Comparison of ENCODE assay signal across 7 mouse cellular contexts in genomic region chr7:98321083-98321482, GRCm38 (mm10). TPM values are rescaled to one million over a fixed set of nuclear protein-coding genes. Genes with fewer than 3 reads are reported as not detected.
A peak's percentile ranks its signal among the peaks of the same experiment; 100 is the strongest.
DNase-seq lines count a peak whose midpoint lies in the region; ATAC-seq and TF ChIP-seq lines count a peak whose summit lies in the region.

TSS of gene Acer3 (minus strand) at chr7:98321208.

- H3K27ac ChIP-seq in ES-Bruce4 (ENCODE audit: insufficient read depth, low read length), result no peak within 1 kb of the TSS
- no peak within 1 kb of the TSS for H3K27ac ChIP-seq in forebrain, embryonic 15.5 days (replicated peaks)
- no peak within 1 kb of the TSS for H3K27ac ChIP-seq in midbrain, embryonic 14.5 days (replicated peaks; ENCODE audit: low read depth, low read length)

- H3K9me3 ChIP-seq in ES-Bruce4 (replicated peaks; ENCODE audit: control insufficient read depth, insufficient read depth, low read length, poor library complexity, severe bottlenecking), result no peaks in the 10 kb centered on the region; the same call in 1 of the 2 replicates
- no peaks in the 10 kb centered on the region for H3K9me3 ChIP-seq in forebrain, embryonic 15.5 days
- no peaks in the 10 kb centered on the region for H3K9me3 ChIP-seq in midbrain, embryonic 14.5 days (ENCODE audit: control insufficient read depth, low read length)

- H3K36me3 ChIP-seq in ES-Bruce4 (ENCODE audit: control insufficient read depth, insufficient read depth, low read length, poor library complexity, severe bottlenecking), result no peaks in the 10 kb centered on the region
- H3K36me3 ChIP-seq in forebrain, embryonic 15.5 days, result no peaks in the 10 kb centered on the region
- H3K36me3 ChIP-seq in midbrain, embryonic 14.5 days (ENCODE audit: control insufficient read depth, insufficient read depth, low read length), result no peaks in the 10 kb centered on the region

- H3K4me1 ChIP-seq in ES-Bruce4 (ENCODE audit: control insufficient read depth, insufficient read depth, low read length), result no peaks in the 10 kb centered on the region
- peaks cover 8% of the 10 kb centered on the region for H3K4me1 ChIP-seq in forebrain, embryonic 15.5 days
- peaks cover 7% of the 10 kb centered on the region; the same call in 1 of the 2 replicates for H3K4me1 ChIP-seq in midbrain, embryonic 14.5 days (ENCODE audit: control insufficient read depth, insufficient read depth, low read length)

- WGBS in forebrain, embryonic 15.5 days, result 84% methylated on average over 2 of the region's 2 CpGs
- 91% methylated on average over 2 of the region's 2 CpGs for WGBS in midbrain, embryonic 14.5 days

- peaks cover 4% of the 10 kb centered on the region; the same call in 1 of the 2 replicates for H3K27me3 ChIP-seq in ES-Bruce4 (ENCODE audit: control insufficient read depth, insufficient read depth, low read length, poor library complexity, severe bottlenecking)
- peaks cover 10% of the 10 kb centered on the region; the same call in 1 of the 2 replicates for H3K27me3 ChIP-seq in forebrain, embryonic 15.5 days
- no peaks in the 10 kb centered on the region for H3K27me3 ChIP-seq in midbrain, embryonic 14.5 days (ENCODE audit: control insufficient read depth, insufficient read depth, low read length)

- TF ChIP-seq CTCF in ES-Bruce4 (IDR thresholded peaks at IDR 0.05; ENCODE audit: low read depth, low read length), result no peak

- no peak within 1 kb of the TSS for H3K4me3 ChIP-seq in ES-Bruce4 (ENCODE audit: low read depth, low read length)
- no peak within 1 kb of the TSS for H3K4me3 ChIP-seq in forebrain, embryonic 15.5 days
- H3K4me3 ChIP-seq in midbrain, embryonic 14.5 days (replicated peaks; ENCODE audit: low read depth, low read length), result no peak within 1 kb of the TSS

- ATAC-seq in forebrain, embryonic 15.5 days (replicated peaks), result no peak
- no peak for ATAC-seq in midbrain, embryonic 14.5 days (ENCODE audit: low FRiP score, low TSS enrichment)

- TF ChIP-seq EP300 in ES-Bruce4 (IDR thresholded peaks at IDR 0.05; ENCODE audit: insufficient read depth, low read depth, low read length), result no peak

- no peak within 1 kb of the TSS for H3K4me2 ChIP-seq in forebrain, embryonic 15.5 days (replicated peaks)
- no peak within 1 kb of the TSS for H3K4me2 ChIP-seq in midbrain, embryonic 14.5 days (ENCODE audit: low read length)

- peak; percentile 32 for DNase-seq in 416B (ENCODE audit: low read depth)
- DNase-seq in layer of hippocampus, postnatal 25 days (ENCODE audit: extremely low spot score in 1 of 2, low spot score in 1 of 2), result no peak
- DNase-seq in midbrain, embryonic 14.5 days, result no peak
- no peak for DNase-seq in ovary, postnatal 14 days (ENCODE audit: low spot score)
- no peak for DNase-seq in right cerebral cortex, adult 18-20 months

- TF ChIP-seq POLR2A in ES-Bruce4 (IDR thresholded peaks at IDR 0.05; ENCODE audit: insufficient read depth, low read length), result no peak

- no peak within 1 kb of the TSS for H3K9ac ChIP-seq in ES-Bruce4 (ENCODE audit: low read depth, poor library complexity, severe bottlenecking)
- no peak within 1 kb of the TSS for H3K9ac ChIP-seq in forebrain, embryonic 15.5 days (replicated peaks)
- no peak within 1 kb of the TSS for H3K9ac ChIP-seq in midbrain, embryonic 14.5 days (replicated peaks; ENCODE audit: low read length)

RNA-seq across cellular contexts. Expression of gene Acer3, which starts in this region (rescaled TPM):
- polyA plus RNA-seq in ES-Bruce4 (2011; ENCODE audit: insufficient read depth, insufficient read length, low read depth, missing spikeins), result 18.4 and 19.2 TPM in 2 replicates
- 9.1 and 10.8 TPM in 2 replicates for polyA plus RNA-seq in forebrain, embryonic 15.5 days (2015; fragmentation: Nextera tagmentation; extraction: Ambion mirVana)
- 10 to 100 TPM; 17.9 to 20.8 TPM for total RNA-seq in layer of hippocampus, postnatal 25 days (2021)
- polyA plus RNA-seq in midbrain, embryonic 14.5 days (2014; fragmentation: Nextera tagmentation; extraction: Ambion mirVana), result 17.9 and 18.9 TPM in 2 replicates
